Mouse (Mus musculus) myocyte (in vitro differentiated cells): Measurements from ENCODE around the gene Vav3.

Experiments
- CEBPB ChIP-seq: IDR thresholded peaks from 2 replicates; pipeline ENCODE4 v1.6.1; 2011; ENCODE audit warnings: mild to moderate bottlenecking, moderate library complexity; ENCODE audit not compliant: poor library complexity, insufficient read depth, severe bottlenecking
- POLR2A ChIP-seq: IDR thresholded peaks from one replicate; pipeline ENCODE4 v1.6.1; 2011; ENCODE audit warnings: low read depth, mild to moderate bottlenecking, control low read depth, moderate library complexity; ENCODE audit not compliant: insufficient read length

DNA sequence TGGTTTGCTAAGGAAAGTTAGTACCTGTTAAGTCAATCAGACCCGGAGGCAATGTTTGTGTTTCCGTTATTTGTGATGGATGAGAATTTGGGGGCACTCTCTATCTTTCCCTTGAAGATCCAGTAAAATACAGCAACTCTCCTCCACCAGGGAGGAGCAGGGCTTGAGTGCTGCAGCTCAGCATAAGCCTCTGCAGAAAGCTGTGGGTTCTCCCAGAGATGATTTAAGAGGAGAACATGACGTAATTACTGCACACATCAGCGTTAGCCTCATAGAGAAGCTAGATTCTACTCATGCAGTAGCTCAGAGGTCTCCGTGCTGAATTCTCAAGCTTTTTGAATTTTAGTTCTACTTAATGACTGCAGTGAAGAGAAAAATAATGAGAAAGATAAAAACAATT is 14.7 kb downstream of the Vav3 start:
- TF ChIP-seq CEBPB (0 out of 2 replicates have a peak, but pooled peaks have one; percentile 1), POLR2A (no peak)
